Mouse (Mus musculus) cortical plate, adult 2 months (tissue): Measurements from ENCODE around the gene Opn1mw.
"Not testable (repeated sequence)": the region's sequence is repeated elsewhere in the genome, so short reads cannot be mapped to it uniquely, and the experiment has no call there.

Experiments
- CTCF ChIP-seq: fragments of 200-500 bp; IDR thresholded peaks from 2 replicates; pipeline ENCODE4 v1.5.1; 2011; ENCODE audit warnings: mild to moderate bottlenecking, control low read depth, low read length; ENCODE audit not compliant: insufficient read depth; ENCODE audit errors: extremely low read depth
- POLR2A ChIP-seq: fragments of 200-500 bp; IDR thresholded peaks from 2 replicates; pipeline ENCODE4 v1.6.1; 2011; ENCODE audit warnings: mild to moderate bottlenecking, low read length, control low read depth; ENCODE audit not compliant: insufficient read depth; ENCODE audit errors: extremely low read depth

DNA sequence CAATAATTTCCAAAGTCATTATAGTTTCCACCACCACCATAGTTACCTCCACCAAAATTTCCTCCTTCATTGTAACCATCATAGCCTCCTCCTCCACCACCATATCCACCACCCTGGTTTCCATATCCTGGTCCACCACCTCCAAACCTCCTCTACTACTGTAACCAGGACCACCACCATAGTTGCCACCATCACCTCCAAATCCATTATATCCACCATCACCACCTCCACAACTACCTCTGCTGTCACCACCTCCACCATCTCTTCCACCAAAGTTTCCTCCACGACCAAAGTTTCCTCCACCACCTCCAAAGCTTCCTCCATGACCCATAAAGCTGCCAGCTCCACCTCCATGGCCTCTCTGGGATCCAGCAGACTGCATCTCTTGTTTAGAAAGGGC, 8.0 kb downstream of the Opn1mw start, which contains the start of gene Mecp2:
- not testable (repeated sequence) for TF ChIP-seq CTCF, POLR2A
